Mouse (Mus musculus) inflammation-experienced regulatory T-cells, adult 16 weeks (primary cell): ENCODE measurements around the gene Rd3. TPM values are rescaled to one million over a fixed set of nuclear protein-coding genes. Genes with fewer than 3 reads are reported as not detected.

Experiments used
- polyA plus RNA-seq: library from polyadenylated mRNA; unstranded; fragments of 100-300 nt; shearing (Covaris generic); gene quantifications from one replicate; pipeline ENCODE4 v1.2.1, GENCODE M21; 2017

Gene Rd3
- 3.1 TPM for polyA plus RNA-seq

GRCm38 (mm10) chr1:191977187-191977586 is at the start of gene Rd3:
Gene Rd3, plus strand, starts transcription at chr1:191977370.

Other genes starting within 250 kb of the Rd3 start
- 3.2 TPM for gene Nek2, start 155.9 kb upstream of the Rd3 start, polyA plus RNA-seq
- 0.49 TPM for gene Slc30a1, start 70.6 kb upstream of the Rd3 start, polyA plus RNA-seq
- gene Traf5, start 115.2 kb downstream of the Rd3 start, polyA plus RNA-seq: 192 TPM
- gene Rcor3, start 160.7 kb downstream of the Rd3 start, polyA plus RNA-seq: 24.7 TPM
- not detected for gene Kcnh1, start 213.4 kb downstream of the Rd3 start, polyA plus RNA-seq